Mouse (Mus musculus): ENCODE measurements at regions not wholly inside any gene's neighbourhood (a gene's known extent, or its start where the extent isn't known, plus 50 kb on each side); places are given as distances from the start of the nearest gene placed in this dataset.

- no peak for DNase-seq (ENCODE audit: low spot score)
These were observed 180.9 kb downstream of the Zfp365 start for GRCm38 (mm10) chr10:67731577-67731976.

DNA sequence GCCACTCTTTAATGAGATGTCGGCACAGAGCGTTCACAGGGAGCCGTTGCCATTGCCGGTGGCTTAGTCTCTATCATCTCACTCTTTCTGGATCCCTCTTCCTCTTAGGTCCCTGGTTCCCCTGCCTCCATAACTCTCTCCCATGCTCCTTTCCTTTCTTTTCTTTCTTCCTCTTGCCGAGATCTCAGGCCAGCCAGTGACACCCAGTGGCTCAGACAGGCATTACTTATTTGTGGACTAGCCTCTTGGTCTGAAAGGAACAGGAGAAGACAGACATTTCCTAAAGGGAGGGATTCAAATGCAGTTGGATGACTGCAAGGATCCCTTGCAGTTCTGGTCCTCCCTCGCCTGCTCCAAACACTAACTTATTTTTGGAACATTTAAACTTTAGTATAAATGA lies 180.5 kb upstream of the Ado start:
- peak; percentile 17 for DNase-seq (ENCODE audit: low spot score)

DNA sequence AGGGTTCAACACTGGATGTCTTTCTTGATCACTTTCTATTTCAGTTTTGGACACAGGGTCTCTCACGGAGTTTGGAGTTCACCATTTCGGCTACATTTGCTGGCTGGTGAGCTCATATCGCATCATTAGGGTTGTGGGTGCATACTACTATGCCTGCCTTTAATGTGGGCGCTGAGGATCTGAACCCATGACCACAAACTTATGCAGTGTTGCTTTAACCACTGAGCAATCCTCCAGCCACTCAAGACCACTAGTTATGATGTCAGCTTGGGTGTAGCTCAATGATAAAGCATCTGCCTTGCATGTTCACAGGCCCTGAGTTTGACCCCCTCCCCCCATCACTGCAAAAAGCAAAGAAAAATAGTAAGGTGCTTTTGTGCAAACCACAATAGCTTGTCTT lies 178.8 kb upstream of the Ado start:
- no peak for DNase-seq (ENCODE audit: low spot score)

- DNase-seq (ENCODE audit: low spot score), result no peak
These were observed 178.0 kb upstream of the Ado start for GRCm38 (mm10) chr10:67726796-67727195.

- DNase-seq (ENCODE audit: low spot score), result no peak
These were observed 177.6 kb upstream of the Ado start for GRCm38 (mm10) chr10:67726351-67726750.

GRCm38 (mm10) chr10:67721787-67722186 lies 173.0 kb upstream of the Ado start:
- DNase-seq (ENCODE audit: low spot score), result peak; percentile 9

- no peak for DNase-seq (ENCODE audit: low spot score)
These were observed 168.8 kb upstream of the Ado start for GRCm38 (mm10) chr10:67717506-67717905.

DNA sequence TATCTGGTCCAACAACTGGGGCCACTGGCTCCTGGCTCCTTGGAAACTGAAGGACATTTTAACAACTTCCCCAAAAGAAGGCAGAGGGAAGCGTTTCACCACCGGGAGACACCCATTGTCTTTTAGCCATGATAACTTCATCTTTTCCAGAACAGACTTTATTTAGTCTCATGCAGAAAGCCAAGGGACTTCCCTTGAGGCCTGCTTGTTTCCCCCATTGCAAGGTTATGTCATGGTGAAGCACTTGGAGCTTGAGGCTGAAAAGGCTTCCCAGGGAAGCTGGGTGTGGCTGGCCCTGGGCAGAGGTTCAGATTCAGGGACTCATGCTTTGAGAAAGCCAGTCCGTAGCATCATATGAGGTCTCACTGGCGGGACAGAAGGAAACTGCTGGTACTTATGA lies 166.3 kb upstream of the Ado start:
- DNase-seq (ENCODE audit: low spot score), result no peak

DNA sequence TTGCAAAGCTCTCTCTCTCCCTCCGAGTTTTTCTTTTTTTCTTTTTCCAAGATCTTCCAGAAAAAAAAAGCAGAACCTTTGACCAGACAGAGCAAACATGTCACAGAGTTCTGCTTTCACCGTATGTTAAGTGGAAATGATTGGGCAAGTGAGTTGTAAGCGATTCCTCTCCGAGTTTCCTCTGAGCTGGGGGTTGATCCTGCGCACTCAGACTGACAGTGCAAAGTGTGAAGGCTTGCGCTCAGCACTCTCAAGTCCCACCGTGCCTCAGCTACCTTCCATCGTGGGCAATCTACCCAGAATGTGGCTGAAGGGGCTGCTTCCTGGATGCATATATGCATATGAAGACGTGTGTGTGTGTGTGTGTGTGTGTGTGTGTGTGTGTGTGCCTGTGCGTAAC lies 164.3 kb upstream of the Ado start:
- no peak for DNase-seq (ENCODE audit: low spot score)

DNA sequence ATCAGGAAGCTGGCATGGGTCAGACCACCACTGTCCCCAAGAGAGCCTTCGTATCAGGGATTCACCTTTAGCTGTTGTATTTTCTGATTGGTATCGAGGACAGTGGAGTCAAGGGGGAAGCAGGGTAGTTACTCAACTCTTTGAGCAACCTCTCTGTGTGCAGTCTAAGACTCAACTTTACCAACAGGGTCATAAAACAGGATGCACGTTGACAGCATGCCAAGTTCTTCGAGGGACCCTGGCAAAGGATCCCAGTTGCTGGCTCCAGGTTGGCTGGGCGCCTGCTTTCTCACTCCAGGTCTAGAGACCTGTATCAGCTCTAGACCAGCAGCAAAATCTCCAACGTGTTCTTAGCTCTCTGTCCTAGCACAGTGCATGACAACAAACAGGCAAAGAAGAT lies 163.9 kb upstream of the Ado start:
- no peak for DNase-seq (ENCODE audit: low spot score)

- DNase-seq (ENCODE audit: low spot score), result no peak
These were observed 163.2 kb upstream of the Ado start for GRCm38 (mm10) chr10:67711961-67712360.

DNA sequence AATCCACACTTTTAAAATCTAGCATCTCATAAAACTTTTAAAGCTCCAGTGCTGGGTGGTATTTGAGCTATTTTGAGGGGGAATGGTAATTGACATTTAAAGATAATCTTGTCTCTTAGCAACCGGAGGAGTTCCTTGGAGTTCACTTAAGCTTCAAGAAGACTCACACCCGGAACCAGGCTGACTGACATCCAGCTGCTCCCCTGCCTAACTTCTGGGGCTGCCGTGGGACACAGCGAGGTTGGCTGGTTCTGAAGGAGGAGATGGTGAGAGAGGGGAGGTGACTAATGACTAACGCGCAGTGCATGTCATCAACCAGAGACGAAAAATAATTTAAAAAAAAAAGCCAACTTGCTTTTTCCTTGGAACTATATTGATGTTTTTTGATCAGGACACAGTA lies 157.7 kb upstream of the Ado start:
- no peak for DNase-seq (ENCODE audit: low spot score)

DNA sequence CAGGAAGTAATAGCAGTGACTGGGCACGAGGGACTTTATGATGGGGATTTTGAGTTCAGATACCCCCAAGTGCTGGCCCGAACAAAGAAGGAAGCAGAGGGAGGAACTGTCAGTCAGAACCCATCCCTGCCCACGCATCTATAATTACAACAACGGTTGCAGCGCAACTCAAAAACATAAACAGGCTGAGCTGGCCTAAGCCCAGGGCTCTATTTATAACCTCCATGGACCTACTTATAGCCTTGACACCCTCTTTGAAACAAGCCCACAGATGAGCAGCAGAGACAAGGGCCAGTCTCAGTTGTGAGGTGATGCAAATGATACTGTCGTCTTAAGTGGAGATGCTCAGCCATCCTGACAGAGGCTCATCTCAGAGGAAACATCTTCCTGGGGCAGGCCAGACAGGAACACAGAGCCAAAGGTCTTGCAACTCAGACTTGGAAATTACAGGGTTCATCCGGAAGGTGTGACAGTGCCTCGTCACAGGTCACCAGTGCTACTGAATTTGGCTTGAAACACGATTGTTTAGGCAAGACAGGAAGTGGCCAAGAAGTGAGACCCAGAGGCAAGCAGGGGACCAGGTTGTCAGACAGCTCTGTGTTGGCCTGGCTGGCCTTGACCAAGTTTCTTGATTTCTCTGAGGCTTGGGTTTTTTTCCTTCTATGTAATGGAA lies 154.2 kb upstream of the Ado start:
- DNase-seq (ENCODE audit: low spot score), result no peak

DNA sequence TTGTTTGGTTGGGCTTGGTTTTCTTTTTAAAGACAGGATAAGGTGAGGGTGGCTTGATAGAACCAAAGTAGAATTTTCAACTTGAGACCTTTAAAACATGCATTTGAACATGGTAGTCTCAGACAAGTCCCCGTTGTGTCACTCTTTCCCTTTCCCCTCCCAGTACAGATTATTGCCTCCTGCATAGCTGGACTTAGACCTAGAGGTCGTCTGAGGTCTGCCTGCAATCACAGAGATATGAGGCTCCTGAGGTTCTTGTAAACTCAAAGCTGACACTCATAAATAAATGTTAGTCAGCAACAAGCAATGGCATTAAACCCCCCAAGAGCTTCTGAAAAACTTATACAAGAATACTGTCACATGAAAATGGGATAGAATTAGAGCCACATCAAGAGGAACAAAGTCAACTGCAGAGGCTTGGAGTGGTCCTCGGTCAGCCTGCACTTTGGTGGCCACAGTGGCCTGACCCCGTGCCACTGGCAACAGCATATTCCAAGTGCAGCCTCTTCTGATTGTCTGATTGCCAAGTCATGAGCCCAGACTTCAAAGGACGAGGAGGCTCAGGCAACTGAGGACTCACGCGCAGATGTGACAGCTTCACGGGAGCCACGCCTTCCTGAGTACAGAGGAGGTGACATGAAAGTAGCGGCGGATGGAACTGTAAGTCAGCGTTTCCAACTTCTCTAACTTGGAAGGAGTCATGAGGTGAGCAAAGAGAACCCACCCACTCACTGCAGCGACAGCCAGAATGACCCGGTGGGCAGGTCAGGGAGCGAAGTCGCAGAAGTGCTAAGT lies 148.8 kb upstream of the Ado start:
- no peak for DNase-seq (ENCODE audit: low spot score)

DNA sequence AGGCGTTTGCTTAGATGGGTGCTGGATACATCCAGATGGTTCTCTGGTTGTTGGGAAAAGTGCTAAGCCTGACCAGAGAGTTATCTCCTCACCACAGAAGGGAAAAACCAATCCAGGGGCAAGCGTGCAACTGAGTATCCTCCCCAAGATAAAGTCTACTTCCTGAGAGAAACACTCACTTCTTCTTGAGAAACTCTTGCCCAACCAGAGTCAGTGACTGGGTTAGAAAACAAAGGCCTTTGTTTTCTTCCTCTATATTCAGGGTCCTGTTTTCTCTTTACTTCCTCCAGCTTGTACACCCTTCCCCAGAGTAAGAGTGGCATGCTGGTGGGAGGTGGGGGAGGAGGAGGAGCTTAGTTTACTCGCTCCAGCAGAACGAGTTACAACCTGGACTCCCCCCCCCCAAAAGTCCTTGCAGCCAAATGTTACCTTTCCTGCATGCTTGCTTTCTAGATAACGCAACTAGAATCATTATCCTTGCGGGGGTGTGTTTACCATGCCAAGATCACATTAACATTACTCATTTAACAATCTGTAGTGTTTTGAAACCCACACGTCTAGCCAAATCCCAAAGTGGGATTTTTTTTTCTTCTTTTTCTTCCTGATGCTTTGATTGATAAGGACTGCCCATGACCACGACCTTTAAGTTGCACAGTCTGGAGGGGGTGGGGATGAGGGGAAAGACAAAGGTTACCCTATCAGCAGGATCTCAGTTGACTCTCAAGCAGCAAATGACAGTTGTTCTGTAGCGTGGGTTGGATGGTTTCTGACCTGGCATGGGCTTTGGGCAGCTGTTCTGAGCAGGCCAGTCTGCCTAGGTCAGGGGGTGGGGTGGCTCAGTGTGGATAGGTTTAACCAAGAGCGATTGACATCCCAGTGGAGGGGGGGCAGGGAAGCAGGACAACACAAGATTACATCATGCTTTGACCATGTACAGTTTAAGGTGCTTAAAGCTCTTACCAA lies 147.4 kb upstream of the Ado start:
- no peak for DNase-seq (ENCODE audit: low spot score)

GRCm38 (mm10) chr10:67694751-67695150 lies 146.0 kb upstream of the Ado start:
- DNase-seq (ENCODE audit: low spot score), result no peak

GRCm38 (mm10) chr10:67693586-67693985 lies 144.8 kb upstream of the Ado start:
- DNase-seq (ENCODE audit: low spot score), result no peak

GRCm38 (mm10) chr10:67689944-67690670 lies 141.4 kb upstream of the Ado start:
- no peak for DNase-seq (ENCODE audit: low spot score)

DNA sequence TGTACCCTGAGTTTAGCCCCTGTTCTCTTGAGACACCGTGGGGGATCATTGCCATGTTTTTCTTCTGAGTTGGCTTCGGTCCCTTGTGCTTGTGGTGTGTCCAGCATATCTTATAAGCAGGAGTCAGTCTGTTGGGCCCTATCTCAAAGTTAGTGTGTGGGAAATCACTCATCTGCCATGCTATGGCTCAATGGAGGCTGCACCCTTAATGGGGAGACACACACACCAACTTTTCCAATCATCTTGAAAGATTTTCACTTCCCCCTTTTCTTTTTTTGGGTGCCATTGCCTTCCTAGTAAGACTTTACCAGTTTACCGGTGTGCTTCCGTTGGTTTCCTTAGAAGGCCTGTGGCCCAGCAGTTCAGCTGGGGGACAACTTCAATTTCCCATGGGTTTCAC lies 130.6 kb upstream of the Ado start:
- DNase-seq (ENCODE audit: low spot score), result no peak

GRCm38 (mm10) chr10:67673450-67673849 lies 124.7 kb upstream of the Ado start:
- DNase-seq (ENCODE audit: low spot score), result no peak

- DNase-seq (ENCODE audit: low spot score), result no peak
These were observed 123.5 kb upstream of the Ado start for GRCm38 (mm10) chr10:67672281-67672680.

- DNase-seq (ENCODE audit: low spot score), result no peak
These were observed 120.3 kb upstream of the Ado start for GRCm38 (mm10) chr10:67669066-67669465.
